Mouse (Mus musculus) spleen, adult 2 months (tissue): Measurements from ENCODE around the gene Ctdspl.

Experiments
- CTCF ChIP-seq: fragments of 200-500 bp; IDR thresholded peaks from 2 replicates; pipeline ENCODE4 v1.5.1; 2011; ENCODE audit warnings: mild to moderate bottlenecking, inconsistent platforms; ENCODE audit not compliant: insufficient read depth, insufficient read length, insufficient replicate concordance; ENCODE audit errors: extremely low read depth
- POLR2A ChIP-seq: fragments of 200-500 bp; IDR thresholded peaks from 2 replicates; pipeline ENCODE4 v1.6.1; 2011; ENCODE audit warnings: low read depth, low read length, inconsistent platforms

DNA sequence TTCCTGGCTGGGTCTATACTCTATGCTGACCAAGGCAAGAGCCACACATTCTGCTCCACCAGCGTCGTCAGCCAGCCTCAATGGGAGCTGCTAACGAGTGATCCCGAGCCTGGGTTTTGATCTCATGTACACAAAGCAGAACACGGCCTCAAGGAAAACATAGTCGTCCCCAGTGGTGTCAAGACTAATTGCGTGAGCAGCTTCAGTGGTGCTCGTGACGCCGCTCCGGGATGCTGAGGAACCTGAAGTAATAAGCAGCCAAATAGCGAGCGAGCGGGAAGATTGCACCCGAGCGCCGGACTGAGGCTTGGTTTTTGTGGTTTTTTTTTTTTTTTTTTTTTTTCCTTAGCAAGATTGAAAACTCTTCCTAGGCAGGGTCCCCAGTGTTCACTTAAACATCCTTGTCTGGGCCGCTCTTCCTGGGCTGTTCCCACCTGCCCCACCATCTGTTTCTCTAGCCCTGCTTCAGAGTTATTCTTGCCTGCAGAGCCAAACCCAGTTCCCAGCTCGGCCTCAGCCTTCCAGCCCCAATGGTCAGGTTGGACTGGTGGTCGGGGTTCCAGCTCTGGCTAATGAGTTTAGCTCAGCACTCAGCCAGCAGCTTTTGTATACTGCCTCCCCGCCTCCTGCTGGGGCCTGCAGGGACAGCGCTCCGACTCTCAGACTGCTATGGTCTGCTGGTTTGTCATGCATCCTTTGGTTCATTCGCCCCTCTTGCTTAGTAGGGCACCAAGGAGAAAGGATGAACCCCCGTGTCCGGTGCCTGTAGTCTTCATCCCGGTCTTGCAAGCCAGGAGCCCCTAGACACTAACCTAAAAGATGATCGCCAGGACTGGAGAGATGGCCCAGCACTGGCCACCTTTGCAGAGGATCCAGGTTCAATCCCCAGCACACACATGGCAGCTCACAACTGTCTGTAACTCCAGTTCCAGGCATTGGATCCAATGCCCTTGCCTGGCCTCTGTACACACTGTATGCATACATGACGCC is 108.7 kb downstream of the Ctdspl start:
- TF ChIP-seq CTCF (no peak), POLR2A (no peak)
